Mouse (Mus musculus) urinary bladder, adult 2 months (tissue): ENCODE measurements around the gene Mrpl11. TPM values are rescaled to one million over a fixed set of nuclear protein-coding genes. Genes with fewer than 3 reads are reported as not detected.
A peak's percentile ranks its signal among the peaks of the same experiment; 100 is the strongest.

Experiments
- DNase-seq: peaks from one replicate; pipeline ENCODE4 v3.0.0; 2022; ENCODE audit warnings: low spot score
- polyA plus RNA-seq: library from polyadenylated mRNA; depleted of rRNA; stranded (reverse); fragments of >200 nt; gene quantifications from 2 replicates; pipeline ENCODE4 v1.2.3, GENCODE M21; 2012; rRNA removed

Mrpl11 gene
- 48.5 and 57.5 TPM in 2 replicates for polyA plus RNA-seq

DNA sequence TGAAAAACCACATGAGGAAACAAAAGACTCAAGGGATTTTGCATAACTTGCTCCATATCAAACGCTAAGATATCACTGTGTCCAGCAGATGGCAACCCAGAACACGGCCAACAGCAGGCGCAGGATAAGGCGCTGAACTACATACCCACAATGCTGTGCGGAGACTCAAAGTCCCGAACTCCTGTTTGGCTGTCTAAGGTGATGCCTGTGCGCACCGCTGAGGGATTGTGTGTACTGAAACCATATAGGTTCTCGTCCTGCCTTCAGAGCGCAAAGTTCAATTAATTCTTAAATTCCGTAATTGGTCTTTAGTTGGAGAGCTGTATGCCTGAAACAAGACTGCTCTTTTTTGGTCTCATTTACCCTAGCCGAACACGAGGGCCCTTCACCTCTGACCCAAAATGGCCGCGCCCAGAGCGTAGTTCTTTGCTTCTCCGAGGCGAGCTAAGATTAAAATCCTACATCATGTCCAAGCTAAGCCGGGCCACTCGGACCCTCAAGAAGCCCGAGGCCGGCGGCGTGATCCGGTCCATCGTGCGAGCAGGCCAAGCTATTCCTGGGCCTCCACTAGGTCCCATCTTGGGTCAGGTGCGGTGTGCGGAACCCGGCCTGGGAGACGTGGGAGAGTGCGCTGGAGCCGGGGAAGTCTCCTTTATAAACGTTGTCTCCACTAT lies at the start of gene Mrpl11:
Gene Mrpl11 (plus strand): TSS at position 220 of the 674 bp plus-strand sequence.
- DNase-seq = peak; percentile 59

DNA sequence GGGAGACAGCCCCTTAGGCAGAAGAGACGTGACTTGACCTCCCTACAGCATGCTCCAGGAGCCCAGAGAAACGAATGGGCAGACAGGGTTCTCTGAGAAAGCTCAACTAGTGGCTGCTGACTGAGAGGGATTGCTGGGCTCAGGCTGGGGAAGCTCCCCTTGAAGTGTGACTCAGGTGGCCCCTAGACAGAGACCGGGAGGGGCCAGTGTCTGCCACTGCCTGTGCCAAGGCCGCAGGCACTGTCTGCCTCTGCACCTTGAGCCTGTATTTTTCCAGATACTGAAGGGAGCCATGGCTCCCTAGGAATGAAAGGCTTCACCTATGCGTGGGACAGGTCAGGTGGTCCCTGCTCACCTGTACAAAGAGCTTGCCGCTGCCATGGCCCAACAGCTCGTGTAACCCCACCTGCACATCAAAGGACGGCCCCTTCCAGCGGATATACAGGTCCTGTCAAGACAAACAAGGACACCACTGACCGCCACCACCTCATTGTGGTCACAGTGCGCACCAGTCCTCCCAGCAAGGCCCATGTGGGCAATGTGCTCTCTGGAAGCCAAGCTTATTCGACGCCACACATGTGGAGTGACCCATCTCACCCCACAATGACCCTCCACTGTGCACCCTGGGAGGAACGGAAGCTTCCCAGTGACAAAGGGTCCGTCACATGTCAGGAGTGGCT lies 45.9 kb upstream of the Mrpl11 start:
- DNase-seq = no peak

GRCm38 (mm10) chr19:4916827-4917226 lies 45.1 kb upstream of the Mrpl11 start:
- no peak for DNase-seq

DNA sequence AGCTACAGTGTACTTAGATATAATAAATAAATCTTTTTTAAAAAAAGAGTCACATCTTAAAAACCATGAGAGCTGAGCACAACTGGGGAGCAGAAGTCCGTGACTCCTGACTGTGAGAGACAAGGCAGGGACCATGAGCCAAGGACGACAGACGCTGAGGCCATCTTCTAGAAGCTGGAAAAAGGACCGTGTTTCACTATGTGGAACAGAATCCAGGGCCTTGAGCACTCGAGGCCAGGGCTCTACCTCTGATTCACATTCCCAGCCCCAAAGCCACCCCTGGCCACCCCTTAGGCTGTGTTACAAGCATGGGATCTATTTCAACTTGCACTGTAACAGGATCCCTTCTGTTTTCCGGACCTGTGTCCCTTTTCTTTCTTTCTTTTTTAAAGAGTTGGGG lies 42.3 kb upstream of the Mrpl11 start:
- DNase-seq = no peak

DNA sequence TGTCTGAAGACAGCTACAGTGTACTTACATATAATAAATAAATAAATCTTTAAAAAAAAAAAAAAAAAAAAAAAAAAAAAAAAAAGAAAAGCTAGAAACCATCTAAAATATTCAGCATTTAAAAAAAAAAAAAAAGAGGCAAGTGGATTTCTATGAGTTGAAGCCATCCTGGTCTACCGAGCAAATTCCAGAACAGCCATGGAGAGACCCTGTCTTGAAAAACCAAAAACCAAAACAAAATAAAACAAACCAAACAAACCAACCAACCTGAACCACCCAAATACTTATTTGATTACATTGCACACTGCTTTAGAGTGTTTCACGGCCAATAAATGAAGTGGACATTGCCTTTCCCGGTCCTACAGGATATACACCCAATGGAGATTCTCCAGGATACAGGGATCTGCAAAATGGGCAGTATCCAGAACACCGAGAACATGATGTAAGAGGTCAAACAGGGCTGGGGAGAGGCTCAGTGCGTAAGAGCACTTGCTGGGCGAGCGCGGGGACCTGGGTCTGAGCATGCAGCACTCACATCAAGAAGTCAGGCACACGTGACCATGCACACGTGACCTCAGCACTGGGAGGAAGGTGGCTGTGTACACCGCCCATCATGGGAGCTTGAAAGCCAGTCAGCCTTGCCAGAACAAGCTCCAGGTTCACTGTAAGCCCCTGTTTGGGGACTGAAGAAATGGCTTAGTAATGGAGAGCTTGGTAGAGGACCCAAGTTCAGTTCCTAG lies 36.7 kb upstream of the Mrpl11 start:
- DNase-seq = no peak

DNA sequence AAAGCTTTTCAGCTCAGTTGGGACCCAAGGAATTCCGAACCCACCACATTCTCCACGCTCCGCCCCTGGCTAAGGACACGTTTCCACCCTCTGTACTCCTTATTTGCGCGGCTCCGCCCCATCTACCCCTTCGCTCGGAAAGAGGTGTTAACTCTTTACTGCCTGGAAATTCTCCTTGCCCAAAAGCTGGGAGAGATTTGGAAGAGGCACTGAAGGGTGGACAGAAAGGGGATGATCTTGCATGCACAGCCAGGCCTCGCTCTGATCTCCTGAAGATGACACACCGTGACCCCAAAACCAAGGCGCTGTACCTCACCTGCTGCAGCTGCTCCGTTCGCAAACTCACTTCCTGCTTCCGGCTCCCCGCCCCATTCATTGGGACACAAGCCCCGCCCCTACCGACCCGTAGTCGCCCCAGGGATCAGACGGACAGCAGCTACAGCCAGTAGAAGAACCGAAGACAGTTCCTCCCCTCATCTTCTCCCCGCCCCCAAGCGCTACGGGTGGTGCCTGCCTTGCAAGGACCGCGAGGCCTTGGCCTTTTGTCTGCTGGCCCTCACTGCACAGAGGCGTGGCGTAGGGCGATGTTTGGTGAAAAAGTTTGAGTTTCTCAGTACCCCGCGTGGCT lies 33.9 kb upstream of the Mrpl11 start, which contains the start of gene Dpp3:
Gene Dpp3 (minus strand): TSS at position 384 of the 628 bp plus-strand sequence.
- DNase-seq = peak; percentile 90

DNA sequence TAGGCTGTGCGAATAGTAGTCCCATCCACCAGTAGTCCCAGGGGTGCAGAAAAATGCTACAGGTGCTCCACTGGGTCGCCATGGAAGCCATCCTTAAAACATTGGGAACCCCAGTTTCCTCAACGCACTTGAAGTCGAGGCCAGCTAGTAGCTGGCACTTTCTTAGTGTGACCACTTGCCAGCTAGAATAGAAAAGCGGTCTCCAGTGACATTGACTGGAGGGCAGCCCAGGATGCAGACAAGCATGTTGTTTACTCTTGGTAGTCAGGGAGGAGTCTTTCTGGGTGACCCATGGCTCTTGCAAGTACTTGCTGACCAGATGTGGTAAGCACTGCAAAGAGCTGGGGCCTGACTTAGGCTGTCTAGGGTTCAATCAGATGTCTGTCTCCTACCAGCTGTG lies 33.2 kb upstream of the Mrpl11 start:
- DNase-seq = no peak

DNA sequence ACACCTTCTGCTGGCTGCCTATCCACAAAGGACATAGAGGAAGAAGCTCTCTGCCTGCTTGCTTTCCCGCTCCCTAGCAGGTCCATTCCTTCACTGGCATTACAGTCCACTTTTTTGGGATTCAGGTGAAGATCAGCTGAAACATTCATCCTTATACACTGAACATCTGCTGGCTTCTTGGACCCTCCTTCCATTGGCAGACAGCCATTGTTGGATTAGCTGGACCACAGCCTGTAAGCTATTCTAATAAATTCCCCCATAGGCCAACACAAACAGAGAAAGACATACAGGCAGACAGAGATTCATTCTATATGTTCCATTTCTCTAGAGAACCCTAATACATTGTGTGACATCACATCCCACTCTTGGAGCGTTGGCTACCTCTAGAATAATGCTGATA lies 25.1 kb upstream of the Mrpl11 start:
- no peak for DNase-seq

DNA sequence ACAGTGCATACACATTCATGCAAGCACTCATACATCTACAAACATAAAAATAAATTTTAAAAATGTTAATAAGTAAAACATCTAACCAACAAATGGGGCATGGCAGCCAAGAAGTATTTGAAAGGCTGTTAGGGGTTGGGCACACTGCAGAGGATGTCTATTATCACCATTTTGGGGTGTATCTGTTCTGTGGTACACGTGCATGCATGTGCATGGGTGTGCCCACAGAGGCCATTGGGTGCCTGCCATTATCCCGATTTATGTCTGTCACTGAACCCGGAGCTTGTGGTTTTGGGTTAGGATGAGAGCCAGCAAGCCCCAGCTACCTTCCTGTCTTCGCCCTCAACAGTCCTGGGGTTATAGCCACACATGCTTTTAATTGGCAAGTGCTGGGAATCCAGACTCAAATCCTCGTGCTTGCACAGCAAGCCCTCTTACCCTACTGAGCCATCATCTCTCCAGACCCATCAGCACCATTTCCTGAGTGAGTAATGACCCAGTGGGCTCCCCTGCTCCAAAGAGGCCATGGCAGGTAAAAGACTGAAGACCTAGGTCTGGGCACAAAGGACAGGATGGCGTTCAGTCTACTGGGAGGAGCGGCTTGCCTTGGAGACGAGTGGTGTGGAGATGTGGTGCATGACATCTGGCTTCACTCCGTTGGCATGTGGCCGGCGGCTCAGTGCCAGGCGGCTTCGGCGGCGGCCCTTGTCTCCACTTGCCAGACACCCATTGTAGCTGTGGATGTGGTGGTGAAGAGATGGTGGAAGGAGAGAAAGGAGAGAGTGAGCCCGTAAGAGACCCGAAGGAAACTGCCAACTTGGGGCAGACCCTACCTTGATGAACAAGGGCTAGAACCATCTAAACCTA lies 24.3 kb upstream of the Mrpl11 start:
- DNase-seq = no peak

- DNase-seq = peak; percentile 66
These were observed 19.2 kb upstream of the Mrpl11 start, which contains the start of gene Peli3 for GRCm38 (mm10) chr19:4942551-4943252. TSS of gene Peli3 (minus strand) at chr19:4943127.

- no peak for DNase-seq
These were observed 18.7 kb upstream of the Mrpl11 start for GRCm38 (mm10) chr19:4943253-4943588.

- DNase-seq = no peak
These were observed 16.4 kb upstream of the Mrpl11 start for GRCm38 (mm10) chr19:4945540-4945939.

GRCm38 (mm10) chr19:4948641-4949040 lies 13.3 kb upstream of the Mrpl11 start:
- DNase-seq = peak; percentile 69

- no peak for DNase-seq
These were observed 6.3 kb downstream of the Mrpl11 start for GRCm38 (mm10) chr19:4968236-4968635.

DNA sequence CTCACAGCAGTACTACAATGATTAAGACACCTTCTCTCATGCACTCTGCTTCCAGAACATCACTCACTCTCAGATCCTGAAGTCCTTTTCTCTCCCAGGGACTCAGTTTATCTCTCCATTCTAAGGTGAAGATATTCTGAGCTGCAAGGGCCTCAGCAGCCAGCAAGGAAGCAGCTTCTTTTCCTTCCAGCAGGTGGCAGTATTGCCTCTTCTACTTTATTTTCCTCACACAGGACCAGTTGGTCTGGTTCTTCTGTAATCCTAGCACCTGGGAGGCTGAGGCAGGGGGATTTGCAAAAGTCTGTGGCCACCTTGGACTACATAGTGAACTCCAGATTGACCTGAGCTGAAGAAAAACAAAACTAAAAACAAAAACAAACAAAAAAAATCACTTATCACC lies 19.8 kb downstream of the Mrpl11 start:
- DNase-seq = no peak

DNA sequence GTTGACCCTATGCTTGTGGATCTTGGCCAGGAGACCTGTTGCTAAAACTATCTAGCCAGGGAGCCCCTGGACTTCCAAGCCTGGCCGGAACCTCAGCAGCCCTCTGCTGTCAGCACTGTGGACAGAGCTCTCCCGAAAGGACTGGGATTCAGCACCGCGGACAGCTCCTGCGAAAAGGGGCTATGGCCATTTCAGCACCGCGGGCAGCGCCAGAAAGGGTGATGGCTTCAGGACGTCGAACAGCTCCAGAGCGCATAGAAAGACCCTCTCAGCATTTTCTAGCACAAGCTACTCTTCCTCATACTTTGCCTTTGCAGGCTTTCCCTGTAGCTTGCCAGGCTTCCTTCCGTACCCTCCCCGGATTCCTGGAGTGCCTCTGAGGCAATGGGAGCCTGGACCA lies 27.1 kb downstream of the Mrpl11 start:
- peak; percentile 94 for DNase-seq

DNA sequence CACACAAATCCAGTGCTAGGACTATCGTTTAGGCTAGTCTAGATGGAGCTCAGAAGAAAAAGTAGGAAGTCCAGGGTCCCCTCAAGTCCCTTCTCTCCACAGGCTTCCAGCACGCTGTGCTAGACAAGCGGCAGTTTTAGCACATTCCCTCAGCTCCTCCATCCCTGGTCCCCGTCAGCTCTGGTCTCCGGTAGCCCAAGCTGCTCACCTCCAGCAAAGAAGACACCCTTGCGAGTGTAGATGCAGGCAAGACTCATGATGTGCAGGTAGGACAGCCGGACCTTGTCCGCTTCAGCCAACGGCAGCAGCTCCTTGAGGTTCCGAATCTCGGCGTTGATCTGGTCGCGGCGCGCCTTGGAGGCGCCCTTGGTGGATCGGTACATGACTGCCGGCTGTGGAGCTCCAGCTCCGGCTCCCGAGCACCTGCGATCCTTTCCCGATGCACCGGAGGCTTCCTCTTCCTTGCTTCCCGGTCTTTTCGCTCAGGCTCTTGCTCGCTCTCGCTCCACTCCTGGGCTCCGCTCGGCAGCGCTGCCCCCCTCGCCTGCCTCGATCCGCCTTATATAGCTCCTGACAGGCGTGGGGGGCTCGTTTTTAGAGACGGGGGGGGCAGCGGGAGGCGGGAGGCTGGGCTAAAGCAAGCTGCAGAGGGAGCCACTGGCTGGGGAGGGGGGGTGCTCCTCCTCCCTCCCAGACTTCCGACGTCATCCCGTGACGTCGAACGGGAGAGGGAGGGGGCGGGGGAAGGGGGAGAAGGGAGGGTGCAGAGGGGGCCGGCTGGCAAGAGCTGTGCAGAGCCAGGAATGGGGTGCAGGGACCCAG lies 27.7 kb downstream of the Mrpl11 start:
- no peak for DNase-seq

GRCm38 (mm10) chr19:4990256-4990625 lies 28.3 kb downstream of the Mrpl11 start, which contains the start of gene Npas4:
TSS of gene Npas4 (minus strand) at chr19:4990316.
- no peak for DNase-seq

DNA sequence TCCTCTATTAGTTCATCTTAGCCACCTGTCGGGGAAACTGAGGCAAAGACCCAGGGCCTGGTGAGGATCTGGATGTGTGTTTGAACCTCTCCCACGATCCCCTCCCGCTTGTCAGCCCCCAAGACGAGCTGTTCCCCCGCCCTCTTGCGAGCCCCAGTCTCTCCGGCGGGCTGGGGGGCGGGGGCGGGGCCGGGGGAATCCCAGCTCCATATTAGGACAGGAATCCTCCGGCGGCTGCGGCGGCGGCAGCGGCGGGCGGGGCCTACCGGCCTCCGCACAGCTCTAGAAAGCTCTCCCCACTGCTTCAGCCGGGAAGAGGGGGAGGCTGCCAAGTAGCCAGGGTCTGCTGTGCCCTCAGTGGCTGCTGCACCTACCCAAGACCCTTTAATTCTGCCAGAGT lies 28.8 kb downstream of the Mrpl11 start:
- no peak for DNase-seq

GRCm38 (mm10) chr19:4992371-4992770 lies 30.4 kb downstream of the Mrpl11 start:
- DNase-seq = no peak
